Mouse (Mus musculus) liver, postnatal 0 days (tissue): ENCODE results near the gene Vps53. TPM values are rescaled to one million over a fixed set of nuclear protein-coding genes. Genes with fewer than 3 reads are reported as not detected.

Experiments
- ATAC-seq: fragments of 200-750 bp; cut with Nextera tagmentation; 2 replicates; pipeline ENCODE4 v1.8.0; 2017; ENCODE audit warnings: mild to moderate bottlenecking, moderate library complexity
- DNase-seq: peaks from one replicate; pipeline ENCODE4 v3.0.0-alpha.2; 2016
- H3K27ac ChIP-seq: fragments of 300-500 bp; sonication (generic); 2 replicates; pipeline ENCODE4 v1.5.1; 2014; ENCODE audit warnings: antibody characterized with exemption, moderate library complexity, mild to moderate bottlenecking, low read depth
- H3K27me3 ChIP-seq: fragments of 300-500 bp; sonication (generic); 2 replicates; pipeline ENCODE4 v1.6.1; 2014; ENCODE audit warnings: low read length, control low read depth, mixed read lengths; ENCODE audit not compliant: insufficient read depth
- H3K36me3 ChIP-seq: fragments of 300-500 bp; sonication (generic); replicated peaks from 2 replicates; pipeline ENCODE4 v1.6.1; 2014; ENCODE audit warnings: mild to moderate bottlenecking, control low read depth, low read length, moderate library complexity, mixed read lengths; ENCODE audit not compliant: insufficient read depth
- H3K4me1 ChIP-seq: fragments of 300-500 bp; sonication (generic); 2 replicates; pipeline ENCODE4 v1.6.1; 2014; ENCODE audit warnings: antibody characterized with exemption, mild to moderate bottlenecking, control low read depth; ENCODE audit not compliant: insufficient read depth
- H3K4me2 ChIP-seq: fragments of 300-500 bp; sonication (generic); 2 replicates; pipeline ENCODE4 v1.6.1; 2014; ENCODE audit warnings: low read depth, mild to moderate bottlenecking, low read length, moderate library complexity, mixed read lengths
- H3K4me3 ChIP-seq: fragments of 300-500 bp; sonication (generic); 2 replicates; pipeline ENCODE4 v1.5.1; 2014; ENCODE audit warnings: low read depth, low read length
- H3K9ac ChIP-seq: fragments of 300-500 bp; sonication (generic); replicated peaks from 2 replicates; pipeline ENCODE4 v1.6.1; 2014; ENCODE audit warnings: mild to moderate bottlenecking, moderate library complexity
- H3K9me3 ChIP-seq: fragments of 300-500 bp; sonication (generic); 2 replicates; pipeline ENCODE4 v1.6.1; 2016; ENCODE audit warnings: mild to moderate bottlenecking, control low read depth, low read length, mixed read lengths
- CTCF ChIP-seq: sonication (generic); IDR thresholded peaks from 2 replicates; pipeline ENCODE4 v1.5.1; 2016; ENCODE audit warnings: antibody characterized with exemption, low read depth
- EP300 ChIP-seq: IDR thresholded peaks from 2 replicates; pipeline ENCODE4 v1.6.1; 2016; ENCODE audit warnings: antibody characterized with exemption, low read depth, mild to moderate bottlenecking
- WGBS: fragments of 180-500 bp; shearing (Covaris S2); extraction: QIAGEN DNeasy Blood & Tissue Kit; methylation state at CpG from one replicate; pipeline ENCODE4 v1.1.7; 2014; ENCODE audit not compliant: insufficient replicate concordance; 5-methylcytosine and 5-hydroxymethylcytosine counted together
- polyA plus RNA-seq: library from polyadenylated mRNA; unstranded; fragments of >200 nt; fragmentation: Nextera tagmentation; extraction: Ambion mirVana; gene quantifications from 2 replicates; pipeline ENCODE4 v1.2.1, GENCODE M21; 2015

Gene Vps53
- polyA plus RNA-seq = 15.4 and 16.2 TPM in 2 replicates

DNA sequence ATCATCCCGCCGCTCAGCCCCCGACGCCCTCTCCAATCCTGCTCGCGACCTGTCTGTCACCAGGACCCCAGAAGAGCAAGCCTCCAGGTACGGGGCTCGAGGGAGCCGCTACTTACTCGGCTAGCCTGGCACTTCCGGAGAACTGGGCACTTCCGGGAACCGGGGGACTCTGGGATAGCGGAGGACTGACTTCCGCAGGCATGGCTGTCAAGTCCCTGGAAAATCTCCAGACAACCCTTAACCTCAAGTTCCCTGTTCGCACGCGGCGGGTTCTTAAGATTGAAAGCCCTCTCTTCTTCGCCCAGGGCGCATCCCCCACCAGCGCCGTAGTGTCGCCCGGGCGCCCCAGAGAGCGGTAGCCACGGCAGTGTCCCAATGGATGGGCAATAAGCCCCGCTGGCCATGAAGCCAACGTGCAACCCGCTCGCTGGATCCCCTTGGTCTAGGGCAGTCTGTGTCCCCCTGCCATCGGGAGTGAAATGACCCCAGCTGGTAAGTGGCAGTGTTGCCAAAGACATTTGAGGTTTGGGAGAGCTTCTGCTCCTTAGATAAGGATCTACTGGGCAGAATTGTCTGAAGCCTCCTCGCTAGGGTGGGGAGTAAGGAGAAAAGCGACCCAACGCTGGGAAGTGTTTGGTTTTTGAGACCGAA, at the start of gene Vps53, which contains the start of gene Fam57a:
Gene Vps53, minus strand, starts transcription at position 153 of the 651 bp plus-strand sequence.
Gene Fam57a, plus strand, starts transcription at position 177 of the 651 bp plus-strand sequence.
- peak within 1 kb of the TSS; percentile 93 for H3K4me2 ChIP-seq
- H3K4me1 ChIP-seq = peaks cover 11% of the 10 kb centered on the region
- H3K9ac ChIP-seq = peak within 1 kb of the TSS; percentile 77
- no peaks in the 10 kb centered on the region for H3K27me3 ChIP-seq
- H3K9me3 ChIP-seq = no peaks in the 10 kb centered on the region
- DNase-seq (peak; percentile 88), ATAC-seq (peak; percentile 88)
- peak within 1 kb of the TSS; percentile 72 for H3K27ac ChIP-seq
- WGBS = under 1% methylated on average over 37 of the region's 37 CpGs
- H3K4me3 ChIP-seq = peak within 1 kb of the TSS; percentile 99
- TF ChIP-seq EP300 (no peak), CTCF (no peak)
- 0 out of 2 replicates have a peak, but pooled peaks cover 5% of the 10 kb centered on the region for H3K36me3 ChIP-seq

- DNase-seq = no peak
- Histone ChIP-seq H3K4me3 (no peak overlapping the region), H3K27me3 (no peaks in the 10 kb centered on the region), H3K9ac (no peak overlapping the region), H3K4me1 (no peaks in the 10 kb centered on the region), H3K27ac (no peak overlapping the region), H3K9me3 (no peaks in the 10 kb centered on the region), H3K36me3 (peaks cover 10% of the 10 kb centered on the region), H3K4me2 (no peak overlapping the region)
- no peak for TF ChIP-seq EP300
- no peak for TF ChIP-seq CTCF
- no peak for ATAC-seq
Observed at GRCm38 (mm10) chr11:76225051-76225450, 45.6 kb upstream of the Vps53 start.

DNA sequence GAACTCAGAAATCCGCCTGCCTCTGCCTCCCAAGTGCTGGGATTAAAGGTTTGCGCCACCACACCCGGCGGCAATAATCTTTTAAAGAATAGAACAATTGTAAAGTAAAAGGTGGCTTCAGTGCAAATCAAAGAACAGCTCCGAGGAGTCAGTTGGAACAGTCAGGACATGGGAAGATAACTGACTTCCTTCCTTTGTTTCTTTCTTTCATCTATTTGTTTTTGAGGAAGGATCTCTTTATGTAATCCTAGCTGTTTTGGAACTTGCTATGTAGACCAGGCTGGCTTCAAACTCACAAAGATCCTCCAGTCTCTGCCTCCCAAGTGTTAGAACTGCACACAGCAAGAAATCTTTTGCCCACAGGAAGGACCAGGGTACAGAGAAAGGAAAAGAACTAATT, 45.2 kb upstream of the Vps53 start:
- DNase-seq = no peak
- no peak overlapping the region for H3K4me2 ChIP-seq
- H3K9me3 ChIP-seq = no peaks in the 10 kb centered on the region
- no peak for ATAC-seq
- WGBS = 76% methylated on average over 5 of the region's 5 CpGs
- H3K9ac ChIP-seq = no peak overlapping the region
- no peak for TF ChIP-seq EP300
- no peak for TF ChIP-seq CTCF
- H3K4me3 ChIP-seq = no peak overlapping the region
- no peaks in the 10 kb centered on the region for H3K4me1 ChIP-seq
- H3K36me3 ChIP-seq = peaks cover 10% of the 10 kb centered on the region
- no peaks in the 10 kb centered on the region for H3K27me3 ChIP-seq
- H3K27ac ChIP-seq = no peak overlapping the region

DNA sequence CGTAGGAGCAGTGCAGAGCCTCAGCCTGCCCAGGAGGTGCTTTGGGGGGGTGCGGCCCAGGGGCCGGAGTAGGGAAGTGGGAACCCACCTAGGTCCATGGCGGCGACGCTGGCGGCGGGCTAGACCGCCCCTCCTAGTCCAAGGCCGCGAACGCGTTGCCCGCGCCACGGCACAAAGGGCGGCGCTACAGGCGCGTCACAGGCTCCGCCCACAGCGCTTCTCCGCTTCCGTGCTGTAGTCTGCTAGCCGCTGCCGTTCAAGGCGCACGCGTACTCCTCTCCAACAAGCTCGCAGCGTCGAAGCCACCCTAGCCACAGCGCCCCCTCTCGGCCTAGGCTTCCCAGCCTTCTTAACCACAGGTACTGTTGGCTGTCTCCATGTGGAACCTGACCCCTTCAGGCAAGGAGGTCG, 37.9 kb upstream of the Vps53 start, which contains the start of the genes Dbil5 and Gemin4:
Gene Dbil5, plus strand, starts transcription at position 219 of the 411 bp plus-strand sequence.
Gene Gemin4, minus strand, starts transcription at position 275 of the 411 bp plus-strand sequence.
- TF ChIP-seq EP300 (no peak), CTCF (peak; percentile 99)
- peak; percentile 99 for ATAC-seq
- Histone ChIP-seq H3K4me2 (peak within 1 kb of the TSS; percentile 85), H3K27ac (peak within 1 kb of the TSS; percentile 81), H3K4me3 (peak within 1 kb of the TSS; percentile 63), H3K4me1 (peaks cover 16% of the 10 kb centered on the region), H3K9ac (peak within 1 kb of the TSS; percentile 82), H3K9me3 (no peaks in the 10 kb centered on the region), H3K27me3 (no peaks in the 10 kb centered on the region), H3K36me3 (peaks cover 20% of the 10 kb centered on the region; the same call in 1 of the 2 replicates)
- DNase-seq = peak; percentile 98
- 1% methylated on average over 32 of the region's 35 CpGs for WGBS

DNA sequence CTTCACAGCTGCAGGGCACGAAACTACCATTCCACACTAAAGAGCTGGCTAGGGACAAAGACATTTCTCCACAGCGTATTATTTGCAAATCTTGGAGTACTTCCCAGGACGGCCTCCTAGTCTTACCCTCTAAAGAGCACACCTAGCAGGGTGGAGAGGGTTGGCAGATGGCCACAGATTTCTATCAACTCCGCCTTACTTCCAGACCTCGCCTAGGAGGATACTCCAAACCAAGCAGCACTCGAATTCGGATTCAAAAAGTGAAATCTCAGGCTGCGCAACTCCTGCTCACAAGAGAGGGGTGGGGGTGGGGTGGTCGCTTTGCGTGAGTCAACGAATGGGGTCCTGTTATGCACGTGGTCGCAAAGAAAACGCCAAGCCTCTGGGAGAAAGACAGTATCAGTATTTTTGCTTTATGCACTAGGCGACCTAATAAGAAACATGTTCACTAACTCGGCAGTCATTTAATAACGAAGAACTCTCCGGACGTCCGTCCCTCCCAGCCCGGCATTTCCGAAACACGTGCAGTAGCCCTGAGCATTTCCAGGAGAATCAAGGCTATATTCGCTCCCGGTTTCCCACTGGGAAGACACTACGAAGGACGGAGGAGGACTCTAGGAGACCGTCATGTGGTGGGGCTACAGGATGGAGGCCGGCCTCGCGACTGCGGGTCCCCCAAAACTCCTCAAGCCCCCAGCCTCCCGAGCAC, 37.4 kb upstream of the Vps53 start:
- Histone ChIP-seq H3K4me1 (peaks cover 16% of the 10 kb centered on the region), H3K9me3 (no peaks in the 10 kb centered on the region), H3K4me2 (peak overlapping the region; percentile 85), H3K4me3 (peak overlapping the region; percentile 63), H3K9ac (peak overlapping the region; percentile 82), H3K27ac (peak overlapping the region; percentile 81), H3K27me3 (no peaks in the 10 kb centered on the region), H3K36me3 (peaks cover 19% of the 10 kb centered on the region; the same call in 1 of the 2 replicates)
- WGBS = 2% methylated on average over 33 of the region's 33 CpGs
- ATAC-seq (peak; percentile 44), DNase-seq (peak; percentile 45)
- TF ChIP-seq EP300 (no peak), CTCF (no peak)

- peaks cover 15% of the 10 kb centered on the region; the same call in 1 of the 2 replicates for H3K36me3 ChIP-seq
- no peak overlapping the region for H3K4me3 ChIP-seq
- DNase-seq (no peak), ATAC-seq (no peak)
- no peaks in the 10 kb centered on the region for H3K27me3 ChIP-seq
- no peak for TF ChIP-seq CTCF
- no peak for TF ChIP-seq EP300
- peak overlapping the region; percentile 82; the same call in 1 of the 2 replicates for H3K9ac ChIP-seq
- H3K9me3 ChIP-seq = no peaks in the 10 kb centered on the region
- H3K4me2 ChIP-seq = peak overlapping the region; percentile 85
- H3K27ac ChIP-seq = 0 out of 2 replicates have a peak overlapping the region, but pooled peaks have one; percentile 81
- WGBS = 88% methylated on average over 5 of the region's 5 CpGs
- peaks cover 16% of the 10 kb centered on the region for H3K4me1 ChIP-seq
Observed at GRCm38 (mm10) chr11:76216049-76216540, 36.6 kb upstream of the Vps53 start.
